Mouse (Mus musculus) embryonic fibroblast, embryonic 13.5 days (primary cell): ENCODE data around the gene Ermap. TPM values are rescaled to one million over a fixed set of nuclear protein-coding genes. Genes with fewer than 3 reads are reported as not detected.
A peak's percentile ranks its signal among the peaks of the same experiment; 100 is the strongest.

ENCODE experiments used
- H3K27ac ChIP-seq: 2 replicates; pipeline ENCODE4 v1.5.1; 2012; ENCODE audit warnings: low read length, control low read depth, inconsistent platforms; ENCODE audit not compliant: insufficient read depth
- H3K4me1 ChIP-seq: 2 replicates; pipeline ENCODE4 v1.6.1; 2011; ENCODE audit warnings: low read length; ENCODE audit not compliant: control insufficient read depth, insufficient read depth
- H3K4me3 ChIP-seq: 2 replicates; pipeline ENCODE4 v1.5.1; 2011; ENCODE audit warnings: mild to moderate bottlenecking, control low read depth, low read length; ENCODE audit not compliant: insufficient read depth
- CTCF ChIP-seq: IDR thresholded peaks from 2 replicates; pipeline ENCODE4 v1.5.1; 2011; ENCODE audit warnings: mild to moderate bottlenecking, control low read depth, low read length, moderate library complexity, borderline replicate concordance; ENCODE audit not compliant: insufficient read depth
- POLR2A ChIP-seq: IDR thresholded peaks from 2 replicates; pipeline ENCODE4 v1.6.1; 2011; ENCODE audit warnings: low read depth, mild to moderate bottlenecking, control low read depth, low read length, moderate library complexity
- polyA plus RNA-seq: library from polyadenylated mRNA; stranded (reverse); fragments of >200 nt; gene quantifications from 2 replicates; pipeline ENCODE4 v1.2.4, GENCODE M21; 2011; ENCODE audit warnings: low read depth; ENCODE audit not compliant: missing spikeins, insufficient read length

Gene Ermap
- polyA plus RNA-seq, 1 experiment: 0.33 TPM

GRCm38 (mm10) chr4:119172919-119173650 is 16.7 kb downstream of the Ermap start:
- H3K4me1 ChIP-seq: peaks cover 2% of the 10 kb centered on the region; the same call in 1 of the 2 replicates
- no peak for TF ChIP-seq CTCF
- TF ChIP-seq POLR2A: no peak
- peak overlapping the region; percentile 87 for H3K4me3 ChIP-seq
- H3K27ac ChIP-seq: no peak overlapping the region

GRCm38 (mm10) chr4:119167663-119168062 is 22.1 kb downstream of the Ermap start:
- Histone ChIP-seq H3K27ac (no peak overlapping the region), H3K4me3 (no peak overlapping the region)
- no peak for TF ChIP-seq POLR2A
- TF ChIP-seq CTCF: peak; percentile 44; the same call in 1 of the 2 replicates

GRCm38 (mm10) chr4:119167068-119167467 is 22.7 kb downstream of the Ermap start:
- Histone ChIP-seq H3K4me3 (no peak overlapping the region), H3K4me1 (peaks cover 2% of the 10 kb centered on the region; the same call in 1 of the 2 replicates), H3K27ac (no peak overlapping the region)
- TF ChIP-seq CTCF (no peak), POLR2A (no peak)

More at GRCm38 (mm10) chr4:119167663-119168062, 22.1 kb downstream of the Ermap start:
- peaks cover 2% of the 10 kb centered on the region; the same call in 1 of the 2 replicates for H3K4me1 ChIP-seq

GRCm38 (mm10) chr4:119165916-119166315 is 23.9 kb downstream of the Ermap start:
- no peak overlapping the region for H3K27ac ChIP-seq
- H3K4me1 ChIP-seq: no peaks in the 10 kb centered on the region
- H3K4me3 ChIP-seq: no peak overlapping the region
- TF ChIP-seq CTCF (no peak), POLR2A (no peak)

GRCm38 (mm10) chr4:119162990-119163389 is 26.8 kb downstream of the Ermap start:
- no peaks in the 10 kb centered on the region for H3K4me1 ChIP-seq
- H3K4me3 ChIP-seq: no peak overlapping the region
- no peak overlapping the region for H3K27ac ChIP-seq
- TF ChIP-seq CTCF (no peak), POLR2A (no peak)

- no peak for TF ChIP-seq POLR2A
- no peak for TF ChIP-seq CTCF
- no peak overlapping the region for H3K4me3 ChIP-seq
- H3K4me1 ChIP-seq: no peaks in the 10 kb centered on the region
- no peak overlapping the region for H3K27ac ChIP-seq
Observed at GRCm38 (mm10) chr4:119161358-119161757, 28.5 kb downstream of the Ermap start.

GRCm38 (mm10) chr4:119157891-119158290 is 31.9 kb downstream of the Ermap start:
- Histone ChIP-seq H3K4me3 (no peak overlapping the region), H3K27ac (no peak overlapping the region), H3K4me1 (no peaks in the 10 kb centered on the region)
- no peak for TF ChIP-seq CTCF
- TF ChIP-seq POLR2A: no peak

GRCm38 (mm10) chr4:119157186-119157585 is 32.6 kb downstream of the Ermap start:
- no peak overlapping the region for H3K4me3 ChIP-seq
- no peak overlapping the region for H3K27ac ChIP-seq
- no peaks in the 10 kb centered on the region for H3K4me1 ChIP-seq
- TF ChIP-seq POLR2A: no peak
- TF ChIP-seq CTCF: no peak

- Histone ChIP-seq H3K4me1 (peaks cover 6% of the 10 kb centered on the region; the same call in 1 of the 2 replicates), H3K27ac (no peak overlapping the region), H3K4me3 (no peak overlapping the region)
- no peak for TF ChIP-seq CTCF
- no peak for TF ChIP-seq POLR2A
Observed at GRCm38 (mm10) chr4:119148741-119149140, 41.1 kb downstream of the Ermap start.

- TF ChIP-seq CTCF (no peak), POLR2A (no peak)
- Histone ChIP-seq H3K4me3 (no peak overlapping the region), H3K27ac (peak overlapping the region; percentile 51)
Observed at GRCm38 (mm10) chr4:119147347-119147746, 42.5 kb downstream of the Ermap start.

More at GRCm38 (mm10) chr4:119147347-119147746, 42.5 kb downstream of the Ermap start:
- peaks cover 6% of the 10 kb centered on the region; the same call in 1 of the 2 replicates for H3K4me1 ChIP-seq
